Mouse (Mus musculus): ENCODE measurements around the gene Gramd1a. TPM values are rescaled to one million over a fixed set of nuclear protein-coding genes. Genes with fewer than 3 reads are reported as not detected.

Gene Gramd1a
- total RNA-seq, 2 experiments from 2014 or later, result 118 to 124 TPM

- Histone ChIP-seq H3K4me3 (peak overlapping the region; percentile 97), H3K27ac (peak overlapping the region; percentile 72)
- no peak for DNase-seq (ENCODE audit: low spot score in 2 of 2)
- TF ChIP-seq CTCF (conservative IDR thresholded peaks at IDR 0.05), result no peak
Observed at GRCm38 (mm10) chr7:31149271-31149670, 6.4 kb downstream of the Gramd1a start.

GRCm38 (mm10) chr7:31148756-31149155, 6.9 kb downstream of the Gramd1a start:
- Histone ChIP-seq H3K27ac (peak overlapping the region; percentile 74), H3K4me3 (peak overlapping the region; percentile 97)
- TF ChIP-seq CTCF (conservative IDR thresholded peaks at IDR 0.05), result no peak
- DNase-seq (ENCODE audit: low spot score in 2 of 2), result peak in 1 of 2 experiments; percentile 50

GRCm38 (mm10) chr7:31148086-31148485, 7.6 kb downstream of the Gramd1a start:
- no peak for TF ChIP-seq CTCF (conservative IDR thresholded peaks at IDR 0.05)
- Histone ChIP-seq H3K4me3 (peak overlapping the region; percentile 97; the same call in 1 of the 2 replicates), H3K27ac (peak overlapping the region; percentile 74)
- DNase-seq (ENCODE audit: low spot score in 2 of 2), result no peak

- no peak for DNase-seq (ENCODE audit: low spot score in 2 of 2)
- TF ChIP-seq CTCF (conservative IDR thresholded peaks at IDR 0.05), result no peak
- Histone ChIP-seq H3K4me3 (no peak overlapping the region), H3K27ac (no peak overlapping the region)
Observed at GRCm38 (mm10) chr7:31145596-31146160, 10.0 kb downstream of the Gramd1a start.

- DNase-seq (ENCODE audit: low spot score in 2 of 2), result no peak
- Histone ChIP-seq H3K27ac (no peak overlapping the region), H3K4me3 (no peak overlapping the region)
- TF ChIP-seq CTCF (conservative IDR thresholded peaks at IDR 0.05), result peak; percentile 61
Observed at GRCm38 (mm10) chr7:31144886-31145285, 10.8 kb downstream of the Gramd1a start.

GRCm38 (mm10) chr7:31140941-31141340, 14.8 kb downstream of the Gramd1a start:
- no peak for DNase-seq (ENCODE audit: low spot score in 2 of 2)
- H3K4me3 ChIP-seq, result no peak overlapping the region
- H3K27ac ChIP-seq, result no peak overlapping the region
- no peak for TF ChIP-seq CTCF (conservative IDR thresholded peaks at IDR 0.05)

- no peak for TF ChIP-seq CTCF (conservative IDR thresholded peaks at IDR 0.05)
- no peak for DNase-seq (ENCODE audit: low spot score in 2 of 2)
- Histone ChIP-seq H3K4me3 (no peak overlapping the region), H3K27ac (no peak overlapping the region)
Observed at GRCm38 (mm10) chr7:31140302-31140701, 15.4 kb downstream of the Gramd1a start.

GRCm38 (mm10) chr7:31139765-31140164, 15.9 kb downstream of the Gramd1a start:
- Histone ChIP-seq H3K4me3 (no peak overlapping the region), H3K27ac (no peak overlapping the region; the same call in 1 of the 2 replicates)
- peak; percentile 97 for TF ChIP-seq CTCF (conservative IDR thresholded peaks at IDR 0.05)
- peak in 1 of 2 experiments; percentile 70 for DNase-seq (ENCODE audit: low spot score in 2 of 2)

- Histone ChIP-seq H3K27ac (no peak overlapping the region), H3K4me3 (no peak overlapping the region)
- DNase-seq (ENCODE audit: low spot score in 2 of 2), result no peak
Observed at GRCm38 (mm10) chr7:31135717-31136116, 20.0 kb downstream of the Gramd1a start.

GRCm38 (mm10) chr7:31131866-31132265, 23.8 kb downstream of the Gramd1a start:
- no peak overlapping the region for H3K4me3 ChIP-seq
- no peak for TF ChIP-seq CTCF (conservative IDR thresholded peaks at IDR 0.05)
- DNase-seq (ENCODE audit: low spot score in 2 of 2), result no peak
- no peak overlapping the region for H3K27ac ChIP-seq

More at GRCm38 (mm10) chr7:31135717-31136116, 20.0 kb downstream of the Gramd1a start:
- no peak for TF ChIP-seq CTCF (conservative IDR thresholded peaks at IDR 0.05)

GRCm38 (mm10) chr7:31130841-31131240, 24.9 kb downstream of the Gramd1a start:
- no peak overlapping the region for H3K27ac ChIP-seq
- DNase-seq (ENCODE audit: low spot score in 2 of 2), result peak; percentile 58 to 63
- peak; percentile 93 for TF ChIP-seq CTCF (conservative IDR thresholded peaks at IDR 0.05)
- H3K4me3 ChIP-seq, result no peak overlapping the region

GRCm38 (mm10) chr7:31130197-31130596, 25.5 kb downstream of the Gramd1a start:
- TF ChIP-seq CTCF (conservative IDR thresholded peaks at IDR 0.05), result no peak

GRCm38 (mm10) chr7:31128157-31128705, 27.5 kb downstream of the Gramd1a start:
- no peak for TF ChIP-seq CTCF (conservative IDR thresholded peaks at IDR 0.05)
- peak overlapping the region; percentile 97; the same call in 1 of the 2 replicates for H3K27ac ChIP-seq
- no peak for DNase-seq (ENCODE audit: low spot score in 2 of 2)
- no peak overlapping the region for H3K4me3 ChIP-seq

More at GRCm38 (mm10) chr7:31130197-31130596, 25.5 kb downstream of the Gramd1a start:
- H3K4me3 ChIP-seq, result no peak overlapping the region
- no peak for DNase-seq (ENCODE audit: low spot score in 2 of 2)
- no peak overlapping the region for H3K27ac ChIP-seq

All from layer of hippocampus, adult 2 months (tissue).